Mouse (Mus musculus): ENCODE measurements around the gene Siglecf. TPM values are rescaled to one million over a fixed set of nuclear protein-coding genes. Genes with fewer than 3 reads are reported as not detected.

The Siglecf gene
- total RNA-seq, 4 experiments from 2014 or later = not detected

DNA sequence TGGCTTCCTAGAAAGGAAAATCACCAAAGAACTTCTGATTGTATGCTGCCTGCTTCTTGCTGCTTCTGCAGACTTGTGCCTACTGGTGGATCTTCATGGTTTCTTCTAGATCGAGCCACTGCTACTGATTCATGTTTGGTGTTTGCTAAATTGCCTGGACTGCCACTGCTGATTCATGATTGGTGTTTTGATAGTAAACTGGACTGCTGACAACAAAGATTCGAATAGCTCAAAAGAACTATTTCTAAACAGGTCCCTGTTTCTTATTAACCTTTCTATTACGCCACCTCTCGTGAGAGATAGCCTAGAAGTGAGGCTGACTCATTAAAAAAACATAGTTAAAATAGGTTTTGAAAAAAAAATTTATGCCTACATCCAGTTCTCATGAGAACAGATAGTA lies 10.9 kb downstream of the Siglecf start:
- DNase-seq (ENCODE audit: low spot score in 2 of 2) = no peak

DNA sequence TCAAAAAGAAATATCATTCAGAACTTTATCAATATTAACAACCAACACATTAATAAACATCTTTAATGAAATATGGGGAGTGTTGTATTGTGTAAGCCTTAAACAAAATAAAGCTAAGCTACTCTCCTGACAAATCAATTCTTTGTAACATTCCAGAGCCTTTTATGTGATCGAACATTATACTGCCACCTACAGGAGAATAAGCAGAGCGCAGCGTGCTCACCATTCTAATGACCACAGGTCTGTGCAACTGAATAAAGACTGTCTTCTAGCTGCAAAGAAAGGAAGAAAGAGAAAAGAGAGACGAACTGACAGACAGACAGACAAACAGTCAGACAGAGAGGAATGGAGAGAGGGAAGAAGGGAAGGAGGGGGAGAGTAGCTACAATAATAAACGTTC lies 27.1 kb downstream of the Siglecf start:
- no peak for DNase-seq (ENCODE audit: low spot score in 2 of 2)

DNA sequence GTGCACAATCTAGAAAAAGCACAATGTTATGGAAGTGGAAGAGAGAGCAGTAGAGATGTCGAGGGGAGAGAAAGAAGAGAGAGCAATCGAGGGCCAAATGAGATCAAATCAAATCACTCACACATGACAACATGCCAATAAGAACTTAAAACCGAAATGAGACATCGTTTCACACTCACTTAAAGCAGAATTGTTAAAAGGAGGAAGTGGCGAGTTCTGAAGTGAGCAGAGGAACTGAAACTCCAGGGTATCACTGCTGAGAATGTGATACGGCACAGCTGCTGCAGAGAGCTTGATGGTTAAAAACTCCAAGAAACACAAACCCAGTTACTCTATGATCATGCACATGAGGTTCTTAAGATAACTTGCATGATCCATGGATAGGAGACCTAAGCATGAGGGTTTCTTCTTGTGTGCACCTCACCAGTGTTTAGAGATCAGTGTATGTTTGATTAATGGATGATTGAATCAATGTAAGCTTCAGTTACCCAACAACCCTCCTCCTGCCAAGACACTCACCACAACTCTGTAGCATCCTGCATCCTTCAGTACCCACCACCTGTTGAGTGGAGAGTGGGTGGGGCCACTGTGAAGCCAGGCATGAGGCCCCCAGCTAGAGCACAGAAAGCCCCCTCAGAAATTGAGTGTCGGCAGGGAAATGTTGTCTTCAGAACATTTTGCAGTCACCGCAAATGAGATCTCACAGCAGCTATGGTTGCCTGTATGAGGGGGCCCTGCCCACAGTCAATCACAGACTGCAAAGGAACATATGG lies 41.4 kb downstream of the Siglecf start:
- no peak for DNase-seq (ENCODE audit: low spot score in 2 of 2)

DNA sequence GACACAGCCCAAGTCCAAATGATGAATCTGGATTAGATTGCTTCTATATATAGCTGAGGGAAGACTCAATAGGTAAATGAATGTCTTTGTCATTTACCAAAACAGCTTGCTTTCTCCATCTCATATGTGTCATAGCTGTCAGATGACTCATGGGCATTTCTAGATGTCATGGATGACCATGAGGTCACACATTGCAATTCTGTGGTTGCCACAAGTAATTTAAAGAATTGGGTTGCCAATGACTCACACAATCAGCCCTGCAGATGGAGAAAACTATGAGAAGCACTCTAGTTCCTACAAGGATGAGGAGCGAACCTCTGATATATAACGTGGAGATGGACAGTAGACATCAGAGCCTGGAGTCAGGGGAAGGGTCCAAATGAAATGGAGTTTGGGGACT lies 48.4 kb downstream of the Siglecf start:
- no peak for DNase-seq (ENCODE audit: low spot score in 2 of 2)

DNA sequence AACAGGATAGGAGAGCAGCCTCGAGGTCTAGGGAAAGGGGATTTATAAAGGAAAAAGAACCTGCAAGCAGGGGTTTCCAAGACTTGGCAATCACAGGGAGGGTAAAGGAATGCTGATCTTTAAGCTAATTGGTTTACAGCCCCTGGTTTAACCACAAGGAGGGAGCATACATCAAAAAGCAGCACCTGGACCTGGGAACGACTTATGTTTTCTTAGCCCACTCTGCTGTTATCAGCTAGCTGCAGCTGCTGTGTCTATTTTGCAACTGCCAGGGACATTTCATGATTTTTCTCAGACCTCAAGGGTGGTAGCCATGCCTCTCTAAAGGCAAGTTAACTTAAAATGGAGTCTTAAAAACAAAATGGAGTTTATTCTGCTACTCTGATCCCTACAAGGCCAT lies 51.6 kb downstream of the Siglecf start:
- DNase-seq (ENCODE audit: low spot score in 2 of 2) = no peak

DNA sequence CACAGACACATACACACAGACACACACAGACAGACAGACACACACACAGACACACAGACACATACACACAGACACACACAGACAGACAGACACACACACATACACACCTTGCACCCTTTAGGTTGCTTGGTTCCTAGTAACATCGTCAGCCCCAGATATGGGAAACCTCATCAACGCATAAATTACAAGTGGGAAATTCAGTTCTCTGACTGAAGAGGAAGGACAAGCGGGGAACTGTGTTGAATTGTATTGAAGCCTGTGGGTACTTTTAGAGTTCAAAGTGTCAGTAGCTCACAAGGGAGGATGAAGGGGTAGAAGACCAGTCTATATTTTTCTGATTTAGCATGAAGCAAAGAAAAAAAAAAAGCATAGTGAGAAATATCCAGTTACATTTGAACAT lies 56.4 kb downstream of the Siglecf start:
- DNase-seq (ENCODE audit: low spot score in 2 of 2) = no peak

DNA sequence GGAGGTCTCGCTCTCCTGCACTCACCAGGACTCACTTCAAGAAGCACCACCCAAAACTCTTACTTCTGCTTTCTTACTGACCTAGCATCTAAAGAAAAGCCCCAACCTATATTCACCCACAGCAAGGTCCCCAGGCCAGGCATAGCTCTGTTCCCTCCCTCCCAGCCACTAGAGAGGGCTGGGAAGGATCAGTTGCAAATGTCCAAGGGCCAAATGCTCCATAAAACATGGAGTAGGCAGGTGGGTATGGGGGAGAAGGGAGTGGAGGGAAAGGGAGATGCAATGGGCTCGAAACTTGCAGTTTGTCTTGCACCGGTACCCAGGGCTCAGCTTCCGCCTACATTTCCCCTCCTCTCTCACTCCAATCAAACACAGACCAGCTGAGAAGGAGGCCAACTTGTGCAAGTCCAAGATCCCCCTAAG lies 57.0 kb downstream of the Siglecf start, which contains the start of gene Siglecg:
Gene Siglecg, plus strand, starts transcription at position 74 of the 423 bp plus-strand sequence.
- DNase-seq (ENCODE audit: low spot score in 2 of 2) = no peak

DNA sequence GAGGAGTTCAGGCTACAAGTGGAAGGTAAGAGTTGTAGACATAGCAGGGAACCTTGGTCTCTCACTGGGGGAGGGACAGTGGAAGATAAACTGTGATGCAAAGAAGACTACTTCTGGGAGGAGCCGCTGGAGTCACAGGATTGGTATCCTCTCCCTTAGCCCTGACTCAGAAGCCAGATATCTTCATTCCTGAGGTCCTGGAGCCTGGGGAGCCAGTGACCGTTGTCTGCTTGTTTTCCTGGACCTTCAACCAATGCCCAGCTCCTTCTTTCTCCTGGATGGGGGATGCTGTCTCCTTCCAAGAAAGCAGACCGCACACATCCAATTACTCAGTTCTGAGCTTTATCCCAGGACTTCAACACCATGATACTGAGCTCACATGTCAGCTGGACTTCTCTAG lies 57.9 kb downstream of the Siglecf start:
- no peak for DNase-seq (ENCODE audit: low spot score in 2 of 2)

Other genes starting within 250 kb of the Siglecf start
- gene Zfp936, start 237.1 kb upstream of the Siglecf start, total RNA-seq (2022) = not detected
- gene Zfp715, start 38.0 kb upstream of the Siglecf start, total RNA-seq (2022) = 10 to 100 TPM in 2 of 4 experiments, 1 to 10 TPM in 2; 9.9 to 11.7 (median 10.6) TPM
- not detected for gene Siglecg, start 56.9 kb downstream of the Siglecf start, total RNA-seq (2022)
- gene Lim2, start 76.3 kb downstream of the Siglecf start, total RNA-seq (2022) = not detected
- not detected for gene Nkg7, start 85.7 kb downstream of the Siglecf start, total RNA-seq (2022)
- not detected for gene Cldnd2, start 89.4 kb downstream of the Siglecf start, total RNA-seq (2022)
- gene Etfb, start 92.7 kb downstream of the Siglecf start, total RNA-seq (2022) = 100 to 1,000 TPM; 284 to 324 (median 303) TPM
- gene Gm45233, start 92.8 kb downstream of the Siglecf start, total RNA-seq (2022) = under 1 TPM in 1 of 4 experiments, not detected in 3; 0.73 TPM
- 1 to 10 TPM; 1.3 to 2.7 (median 1.7) TPM for gene Vsig10l, start 111.8 kb downstream of the Siglecf start, total RNA-seq (2022)
- under 1 TPM in 3 of 4 experiments, not detected in 1; 0.10 to 0.31 (median 0.13) TPM for gene Iglon5, start 138.7 kb downstream of the Siglecf start, total RNA-seq (2022)
- not detected for gene 4931406B18Rik, start 154.6 kb downstream of the Siglecf start, total RNA-seq (2022)
- under 1 TPM; 0.10 to 0.75 (median 0.52) TPM for gene Cd33, start 193.1 kb downstream of the Siglecf start, total RNA-seq (2022)
- under 1 TPM; 0.16 to 0.43 (median 0.33) TPM for gene Zfp658, start 210.9 kb downstream of the Siglecf start, total RNA-seq (2022)
- gene Zfp719, start 228.3 kb downstream of the Siglecf start, total RNA-seq (2022) = 1 to 10 TPM; 3.6 to 3.9 (median 3.8) TPM